Mouse (Mus musculus): ENCODE data around the gene Ros1. TPM values are rescaled to one million over a fixed set of nuclear protein-coding genes. Genes with fewer than 3 reads are reported as not detected.

The Ros1 gene
- total RNA-seq, 2 experiments from 2014 or later, result not detected

DNA sequence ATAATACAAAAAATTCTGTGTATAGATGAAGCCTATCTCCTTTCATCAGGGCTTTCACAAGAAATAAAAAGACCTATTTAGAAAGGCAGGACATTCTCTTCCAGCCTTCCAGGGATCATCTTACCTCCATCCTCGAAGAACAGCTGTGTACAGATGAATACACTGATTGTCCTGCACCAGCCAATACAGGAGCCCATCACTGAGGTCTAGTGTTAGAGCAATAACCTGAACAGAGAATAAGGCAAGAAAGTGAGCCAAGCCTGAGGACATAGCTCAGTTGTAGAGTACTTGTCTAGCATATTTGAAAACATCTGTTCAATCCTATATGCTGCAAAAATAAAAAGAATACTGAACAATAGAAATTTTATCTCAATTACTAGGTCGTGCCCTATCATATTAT, 64.3 kb downstream of the Ros1 start:
- no peak overlapping the region for H3K27ac ChIP-seq
- no peak for DNase-seq (ENCODE audit: extremely low spot score in 1 of 2, low spot score in 2 of 2)

DNA sequence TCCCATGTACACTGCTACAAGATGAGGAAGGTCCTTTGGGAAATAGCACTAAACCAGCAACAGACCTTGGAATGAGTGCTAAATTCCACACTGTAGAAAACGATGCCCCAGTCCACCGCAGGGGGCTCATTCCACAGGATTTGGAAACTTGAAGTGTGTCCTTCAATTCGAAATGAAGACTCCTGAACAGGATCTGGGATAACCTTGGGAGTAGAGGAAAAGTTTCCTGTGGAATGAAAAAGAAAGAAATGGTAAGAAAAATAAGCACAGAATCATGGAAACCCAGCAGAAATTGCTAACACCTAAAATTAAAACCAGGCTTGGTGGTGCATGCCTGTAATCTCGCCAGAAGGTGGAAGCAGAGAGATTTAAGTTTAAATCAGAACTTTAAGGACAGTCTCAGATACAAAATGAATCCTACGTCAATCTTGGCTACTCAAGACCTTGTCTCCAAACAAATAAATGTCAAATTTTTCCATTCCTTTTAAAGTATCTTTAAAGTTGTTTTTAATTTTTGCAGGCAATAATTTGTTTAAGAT, 66.1 kb downstream of the Ros1 start:
- TF ChIP-seq CTCF (IDR thresholded peaks at IDR 0.05), result peak; percentile 32
- intact Hi-C loops (cut with DNase I), result no loop called here
- DNase-seq (ENCODE audit: extremely low spot score in 1 of 2, low spot score in 2 of 2), result no peak
- Histone ChIP-seq H3K27ac (no peak overlapping the region), H3K4me3 (no peak overlapping the region)

More for the DNA sequence above, 64.3 kb downstream of the Ros1 start:
- no peak overlapping the region for H3K4me3 ChIP-seq
- intact Hi-C loops (cut with DNase I), result no loop called here
- TF ChIP-seq CTCF (IDR thresholded peaks at IDR 0.05), result no peak

GRCm38 (mm10) chr10:52106164-52106757, 88.8 kb downstream of the Ros1 start:
- H3K27ac ChIP-seq, result no peak overlapping the region
- no peak overlapping the region for H3K4me3 ChIP-seq
- DNase-seq (ENCODE audit: extremely low spot score in 1 of 2, low spot score in 2 of 2), result peak in 1 of 2 experiments; percentile 16
- TF ChIP-seq CTCF (IDR thresholded peaks at IDR 0.05), result peak; percentile 69
- intact Hi-C loops (cut with DNase I), result loop anchor here (5.0 kb wide), 2 partner anchors 226 to 281 kb away; partner anchors contain the start of gene Nepn

GRCm38 (mm10) chr10:52101273-52101672, 93.8 kb downstream of the Ros1 start:
- intact Hi-C loops (cut with DNase I), result no loop called here
- no peak for TF ChIP-seq CTCF (IDR thresholded peaks at IDR 0.05)
- H3K4me3 ChIP-seq, result no peak overlapping the region
- no peak for DNase-seq (ENCODE audit: extremely low spot score in 1 of 2, low spot score in 2 of 2)
- H3K27ac ChIP-seq, result no peak overlapping the region

DNA sequence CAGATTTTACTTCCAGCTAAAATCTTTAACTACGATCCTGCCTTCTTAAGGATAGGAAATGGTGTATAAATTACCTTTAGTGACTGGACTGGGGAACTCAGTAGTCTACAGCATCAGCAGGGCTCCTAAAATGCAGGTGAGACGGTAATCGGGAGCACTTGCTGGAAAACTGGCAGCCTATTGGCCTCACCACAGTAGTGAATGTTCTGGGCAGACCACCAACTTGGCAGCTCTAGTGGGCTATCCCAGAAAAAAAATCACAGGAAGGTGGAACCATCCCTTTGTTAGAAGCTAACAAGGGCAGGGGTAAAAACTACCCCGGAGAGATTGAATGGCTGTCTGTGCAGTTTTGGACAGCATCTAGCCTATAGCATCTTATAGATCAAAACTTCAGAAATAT, 102.9 kb downstream of the Ros1 start:
- TF ChIP-seq CTCF (IDR thresholded peaks at IDR 0.05), result no peak
- Histone ChIP-seq H3K4me3 (no peak overlapping the region), H3K27ac (no peak overlapping the region)
- no peak for DNase-seq (ENCODE audit: extremely low spot score in 1 of 2, low spot score in 2 of 2)
- intact Hi-C loops (cut with DNase I), result no loop called here

GRCm38 (mm10) chr10:52086681-52087080, 108.4 kb downstream of the Ros1 start:
- Histone ChIP-seq H3K27ac (no peak overlapping the region), H3K4me3 (no peak overlapping the region)
- no peak for DNase-seq (ENCODE audit: extremely low spot score in 1 of 2, low spot score in 2 of 2)
- intact Hi-C loops (cut with DNase I), result no loop called here
- no peak for TF ChIP-seq CTCF (IDR thresholded peaks at IDR 0.05)

DNA sequence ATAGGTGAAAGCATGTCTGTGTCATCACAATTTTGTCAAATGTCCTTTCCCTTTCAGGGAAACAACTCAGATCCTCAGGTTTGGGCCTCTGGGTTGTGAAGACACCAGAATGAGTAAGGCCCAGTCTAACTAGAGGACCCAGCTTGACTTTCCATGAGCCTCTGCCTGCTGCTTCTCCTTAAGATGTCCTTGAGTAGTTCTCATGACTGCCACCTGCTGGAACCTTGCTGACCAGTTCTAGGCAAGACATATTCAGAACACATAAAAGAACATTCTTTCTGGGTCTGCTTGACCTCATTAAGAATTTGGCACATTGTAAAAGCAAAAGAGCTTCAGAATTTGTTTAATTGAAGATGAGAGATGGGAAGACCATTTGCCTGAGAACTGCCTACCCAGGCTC, 122.6 kb downstream of the Ros1 start:
- peak; percentile 29 to 32 for DNase-seq (ENCODE audit: extremely low spot score in 1 of 2, low spot score in 2 of 2)
- Histone ChIP-seq H3K4me3 (no peak overlapping the region), H3K27ac (no peak overlapping the region)
- TF ChIP-seq CTCF (IDR thresholded peaks at IDR 0.05), result peak; percentile 52
- intact Hi-C loops (cut with DNase I), result loop anchor here (2.0 kb wide), 1 partner anchor 280 kb away; no protein-coding TSS in a partner anchor

- H3K27ac ChIP-seq, result no peak overlapping the region
- no peak for DNase-seq (ENCODE audit: extremely low spot score in 1 of 2, low spot score in 2 of 2)
- no peak overlapping the region for H3K4me3 ChIP-seq
- intact Hi-C loops (cut with DNase I), result no loop called here
- no peak for TF ChIP-seq CTCF (IDR thresholded peaks at IDR 0.05)
These were observed 146.8 kb downstream of the Ros1 start for GRCm38 (mm10) chr10:52048287-52048686.

GRCm38 (mm10) chr10:52043086-52043485, 152.0 kb downstream of the Ros1 start:
- intact Hi-C loops (cut with DNase I), result no loop called here
- TF ChIP-seq CTCF (IDR thresholded peaks at IDR 0.05), result no peak
- DNase-seq (ENCODE audit: extremely low spot score in 1 of 2, low spot score in 2 of 2), result no peak
- Histone ChIP-seq H3K27ac (no peak overlapping the region), H3K4me3 (no peak overlapping the region)

GRCm38 (mm10) chr10:52039392-52039791, 155.7 kb downstream of the Ros1 start:
- DNase-seq (ENCODE audit: extremely low spot score in 1 of 2, low spot score in 2 of 2), result no peak
- no peak overlapping the region for H3K4me3 ChIP-seq
- intact Hi-C loops (cut with DNase I), result no loop called here
- H3K27ac ChIP-seq, result no peak overlapping the region
- no peak for TF ChIP-seq CTCF (IDR thresholded peaks at IDR 0.05)

GRCm38 (mm10) chr10:52033729-52034128, 161.3 kb downstream of the Ros1 start:
- intact Hi-C loops (cut with DNase I), result no loop called here

GRCm38 (mm10) chr10:52029421-52030080, 165.5 kb downstream of the Ros1 start:
- Histone ChIP-seq H3K4me3 (no peak overlapping the region), H3K27ac (no peak overlapping the region)
- TF ChIP-seq CTCF (IDR thresholded peaks at IDR 0.05), result no peak
- DNase-seq (ENCODE audit: extremely low spot score in 1 of 2, low spot score in 2 of 2), result no peak
- intact Hi-C loops (cut with DNase I), result no loop called here

More at GRCm38 (mm10) chr10:52033729-52034128, 161.3 kb downstream of the Ros1 start:
- TF ChIP-seq CTCF (IDR thresholded peaks at IDR 0.05), result no peak
- no peak for DNase-seq (ENCODE audit: extremely low spot score in 1 of 2, low spot score in 2 of 2)
- no peak overlapping the region for H3K4me3 ChIP-seq
- no peak overlapping the region for H3K27ac ChIP-seq

Data from left cerebral cortex, adult 2 months (tissue).